Mouse (Mus musculus) kidney, adult 10 weeks (tissue): Measurements from ENCODE around the gene S100a5. TPM values are rescaled to one million over a fixed set of nuclear protein-coding genes. Genes with fewer than 3 reads are reported as not detected.

Experiments used
- polyA plus RNA-seq: library from polyadenylated mRNA; stranded (reverse); fragments of 350-450 nt; fragmentation: Illumina TruSeq; extraction: RNeasy Lipid Tissue Mini Kit (QIAGEN cat#74804); gene quantifications from one replicate; pipeline ENCODE4 v1.2.3, GENCODE M21; 2014; ENCODE audit warnings: low read depth, low replicate concordance

The S100a5 gene
- not detected for polyA plus RNA-seq

DNA sequence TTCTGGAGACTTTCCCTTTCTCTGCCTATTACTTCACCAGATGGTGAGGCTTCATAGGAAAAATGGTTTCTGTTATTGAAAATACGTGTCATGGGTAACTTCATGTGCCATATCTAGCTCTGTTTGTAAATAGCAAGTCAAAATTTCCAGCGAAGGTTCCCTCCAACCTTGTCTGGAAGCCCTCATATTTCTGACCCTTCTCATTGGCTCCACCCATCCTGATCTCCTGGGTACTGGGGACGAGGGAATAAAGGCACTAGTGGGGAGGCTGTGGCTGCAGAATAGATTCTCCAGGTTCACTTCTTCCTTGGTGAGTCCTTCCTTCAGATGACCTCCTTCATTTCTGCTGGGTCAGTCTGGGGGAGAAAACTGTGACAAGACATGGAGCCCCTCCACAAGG, at the start of gene S100a5:
Gene S100a5, plus strand, starts transcription at position 301 of the 400 bp plus-strand sequence.

GRCm38 (mm10) chr3:90560008-90560628, 48.2 kb upstream of the S100a5 start, which contains the start of gene S100a3:
Gene S100a3, plus strand, starts transcription at chr3:90560578.

GRCm38 (mm10) chr3:90589947-90590346, 18.4 kb upstream of the S100a5 start, which contains the start of gene S100a2:
Gene S100a2, plus strand, starts transcription at chr3:90590247.

GRCm38 (mm10) chr3:90601486-90602110, 6.7 kb upstream of the S100a5 start, which contains the start of gene Gm42674:
Gene Gm42674, plus strand, starts transcription at chr3:90601904.

DNA sequence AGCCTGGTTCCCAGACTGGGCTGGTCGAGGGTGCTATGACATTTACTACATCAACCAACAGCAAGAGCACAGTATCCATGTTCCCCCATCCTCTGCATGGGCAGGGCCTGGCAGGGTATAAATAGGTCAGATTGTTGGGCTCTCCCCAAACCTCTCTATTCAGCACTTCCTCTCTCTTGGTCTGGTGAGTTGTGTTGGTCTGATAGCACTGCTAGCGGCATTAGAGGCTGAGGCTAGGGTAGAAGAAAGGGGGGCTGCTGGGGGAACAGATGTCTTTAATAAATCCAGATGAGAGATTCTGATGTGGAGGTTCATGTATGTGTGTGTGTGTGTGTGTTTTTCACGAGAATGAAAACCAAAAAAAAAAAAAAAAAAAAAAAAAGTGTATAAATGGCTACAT, 4.7 kb upstream of the S100a5 start, which contains the start of gene S100a4:
Gene S100a4, plus strand, starts transcription at position 149 of the 400 bp plus-strand sequence.

DNA sequence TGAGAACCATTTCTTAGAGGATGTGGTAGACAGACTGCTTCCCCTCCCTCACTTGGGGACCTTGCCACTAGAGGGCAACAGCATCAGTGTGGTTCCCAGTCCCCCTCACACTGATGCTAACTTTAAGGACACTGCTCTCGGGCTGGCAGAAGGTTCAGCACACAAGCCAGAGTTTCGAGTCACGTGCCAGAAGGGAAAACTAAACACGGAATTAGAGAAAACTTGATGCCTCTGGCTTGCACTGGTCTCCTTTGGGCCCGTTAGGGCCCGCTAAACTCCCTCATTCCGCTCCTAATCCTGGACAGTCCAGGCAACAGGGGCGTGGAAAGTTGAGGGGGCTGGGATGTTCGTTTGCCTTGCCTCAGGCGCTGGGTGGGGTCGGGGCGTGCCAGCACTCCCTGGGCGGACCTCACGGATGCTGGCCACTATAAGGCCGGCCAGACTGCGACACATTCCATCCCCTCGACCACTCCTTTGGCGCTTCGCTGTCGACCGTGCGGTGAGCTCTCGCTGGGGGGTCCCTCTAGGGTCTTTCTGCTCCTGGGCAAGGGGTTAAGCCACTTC, 4.5 kb downstream of the S100a5 start, which contains the start of gene S100a6:
Gene S100a6, plus strand, starts transcription at position 155 of the 564 bp plus-strand sequence.

GRCm38 (mm10) chr3:90653717-90654116, 45.4 kb downstream of the S100a5 start, which contains the start of gene S100a7a:
Gene S100a7a, plus strand, starts transcription at chr3:90654017.

Other genes with a start within 250 kb of the S100a5 start
- gene Slc27a3, start 218.6 kb upstream of the S100a5 start, polyA plus RNA-seq, result not detected
- gene Ints3, start 174.9 kb upstream of the S100a5 start, polyA plus RNA-seq, result 10.3 TPM
- 16.3 TPM for gene Npr1, start 142.7 kb upstream of the S100a5 start, polyA plus RNA-seq
- gene Ilf2, start 132.4 kb upstream of the S100a5 start, polyA plus RNA-seq, result 49.2 TPM
- 60.7 TPM for gene Snapin, start 117.5 kb upstream of the S100a5 start, polyA plus RNA-seq
- gene Chtop, start 99.0 kb upstream of the S100a5 start, polyA plus RNA-seq, result 113 TPM
- 244 TPM for gene S100a1, start 94.1 kb upstream of the S100a5 start, polyA plus RNA-seq
- 9.5 TPM for gene S100a13, start 94.1 kb upstream of the S100a5 start, polyA plus RNA-seq
- gene S100a14, start 81.7 kb upstream of the S100a5 start, polyA plus RNA-seq, result not detected
- gene S100a16, start 71.3 kb upstream of the S100a5 start, polyA plus RNA-seq, result 42.3 TPM
- not detected for gene S100a3, start 47.9 kb upstream of the S100a5 start, polyA plus RNA-seq
- gene S100a2, start 18.3 kb upstream of the S100a5 start, polyA plus RNA-seq, result not detected
- not detected for gene Gm42674, start 6.6 kb upstream of the S100a5 start, polyA plus RNA-seq
- gene S100a4, start 4.8 kb upstream of the S100a5 start, polyA plus RNA-seq, result 4.2 TPM
- gene S100a6, start 4.4 kb downstream of the S100a5 start, polyA plus RNA-seq, result 28.2 TPM
- gene S100a7a, start 45.5 kb downstream of the S100a5 start, polyA plus RNA-seq, result not detected
- 2.2 TPM for gene S100a8, start 60.5 kb downstream of the S100a5 start, polyA plus RNA-seq
- gene S100a9, start 87.2 kb downstream of the S100a5 start, polyA plus RNA-seq, result not detected
- gene Pglyrp4, start 118.4 kb downstream of the S100a5 start, polyA plus RNA-seq, result not detected
- gene Gm5849, start 169.4 kb downstream of the S100a5 start, polyA plus RNA-seq, result not detected